Mouse (Mus musculus): ENCODE results near the gene Dab2ip.

Gene Dab2ip

GRCm38 (mm10) chr2:35654795-35655194 lies 96.7 kb downstream of the Dab2ip start:
- DNase-seq (ENCODE audit: low spot score in 2 of 2): no peak

GRCm38 (mm10) chr2:35655996-35656395 lies 97.9 kb downstream of the Dab2ip start:
- DNase-seq (ENCODE audit: low spot score in 2 of 2): no peak

GRCm38 (mm10) chr2:35658311-35658710 lies 100.2 kb downstream of the Dab2ip start:
- DNase-seq (ENCODE audit: low spot score in 2 of 2): no peak

GRCm38 (mm10) chr2:35659578-35660194 lies 101.6 kb downstream of the Dab2ip start:
- no peak for DNase-seq (ENCODE audit: low spot score in 2 of 2)

DNA sequence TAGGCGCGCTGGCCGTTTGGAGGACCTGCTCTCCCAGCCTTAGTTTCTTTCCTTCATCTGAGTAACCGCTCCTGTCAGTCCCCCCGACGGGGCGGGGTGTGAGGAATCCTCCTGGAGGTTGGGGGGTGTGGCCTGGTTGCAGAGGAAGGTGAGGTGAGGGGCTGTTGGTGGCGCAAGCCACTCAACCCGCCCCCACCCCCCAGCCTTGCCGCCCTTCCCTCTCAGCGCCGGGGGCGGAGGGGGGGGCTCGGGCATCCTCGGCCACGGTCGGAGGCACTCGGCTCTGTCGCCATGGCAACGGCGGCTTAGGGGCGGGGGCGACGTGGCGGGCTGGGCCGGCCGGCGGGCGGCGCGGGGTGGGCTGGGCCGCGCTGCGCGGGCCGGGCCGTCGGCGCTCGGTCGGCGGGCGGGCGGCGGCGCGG lies 102.9 kb downstream of the Dab2ip start:
- peak; percentile 19 to 34 for DNase-seq (ENCODE audit: low spot score in 2 of 2)

DNA sequence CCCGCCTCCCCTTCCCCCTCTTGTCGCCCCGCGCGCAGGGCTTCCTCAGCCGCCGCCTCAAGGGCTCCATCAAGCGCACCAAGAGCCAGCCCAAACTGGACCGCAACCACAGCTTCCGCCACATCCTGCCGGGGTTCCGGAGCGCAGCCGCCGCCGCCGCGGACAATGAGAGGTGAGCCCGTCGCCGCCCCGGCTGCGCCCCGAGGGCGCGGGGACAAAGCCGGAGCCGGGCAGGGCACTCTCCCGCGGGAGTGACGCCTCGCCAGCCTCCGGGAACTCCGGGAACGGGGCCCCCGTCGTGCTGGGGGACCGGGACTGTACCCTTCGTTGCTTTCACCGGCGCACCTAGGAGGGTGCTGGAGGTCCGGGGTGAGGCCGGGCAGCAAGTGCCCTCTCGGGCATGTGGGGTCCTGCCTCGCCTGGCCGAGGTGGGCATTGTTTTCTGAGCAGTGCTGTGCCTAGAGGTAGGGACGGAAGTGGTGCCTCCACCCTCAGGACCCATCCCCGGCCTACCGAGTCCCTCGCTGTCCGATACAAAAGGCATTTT lies 103.5 kb downstream of the Dab2ip start:
- peak; percentile 78 to 80 for DNase-seq (ENCODE audit: low spot score in 2 of 2)

GRCm38 (mm10) chr2:35662001-35662491 lies 104.0 kb downstream of the Dab2ip start:
- DNase-seq (ENCODE audit: low spot score in 2 of 2): no peak

- no peak for DNase-seq (ENCODE audit: low spot score in 2 of 2)
Observed at GRCm38 (mm10) chr2:35662738-35663550, 104.9 kb downstream of the Dab2ip start.

DNA sequence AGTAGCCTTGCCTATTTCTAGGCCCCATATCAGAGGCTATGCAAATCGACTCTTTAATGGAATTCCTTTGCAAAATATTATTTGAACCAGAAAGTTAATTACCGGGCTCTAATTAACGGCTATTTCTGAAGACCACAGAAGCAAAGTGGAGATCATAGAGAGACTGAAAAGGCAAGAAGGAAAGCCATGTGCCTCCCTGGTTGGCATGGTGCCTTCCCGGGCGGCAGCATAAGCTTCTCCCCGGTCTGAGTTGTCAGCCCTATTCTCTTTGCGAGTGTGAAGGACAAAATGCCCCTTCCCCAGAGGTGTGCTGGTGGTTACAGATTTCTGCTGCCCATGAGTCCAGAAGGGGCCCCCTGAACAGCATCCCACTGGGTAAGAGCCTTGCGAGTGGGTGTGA lies 109.7 kb downstream of the Dab2ip start:
- DNase-seq (ENCODE audit: low spot score in 2 of 2): no peak

DNA sequence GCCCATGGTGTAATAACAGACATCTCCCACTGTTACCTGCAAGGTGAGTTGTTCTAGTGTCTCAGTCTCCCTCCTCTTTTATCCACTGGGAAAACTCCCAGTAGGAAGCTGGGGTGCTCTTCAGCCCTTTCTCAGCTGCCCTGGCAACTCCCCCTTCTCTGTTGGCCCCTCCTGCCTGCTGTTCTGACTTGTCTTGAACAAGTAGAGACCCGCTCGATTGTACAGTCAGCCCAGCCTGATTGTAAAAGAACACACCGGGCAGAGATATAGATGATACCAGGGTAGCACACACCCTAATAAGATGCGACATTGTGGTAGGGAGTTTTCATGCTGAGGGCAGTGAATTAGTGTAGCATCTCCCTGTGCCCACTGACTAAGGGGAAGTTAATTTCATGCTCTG lies 111.2 kb downstream of the Dab2ip start:
- no peak for DNase-seq (ENCODE audit: low spot score in 2 of 2)

DNA sequence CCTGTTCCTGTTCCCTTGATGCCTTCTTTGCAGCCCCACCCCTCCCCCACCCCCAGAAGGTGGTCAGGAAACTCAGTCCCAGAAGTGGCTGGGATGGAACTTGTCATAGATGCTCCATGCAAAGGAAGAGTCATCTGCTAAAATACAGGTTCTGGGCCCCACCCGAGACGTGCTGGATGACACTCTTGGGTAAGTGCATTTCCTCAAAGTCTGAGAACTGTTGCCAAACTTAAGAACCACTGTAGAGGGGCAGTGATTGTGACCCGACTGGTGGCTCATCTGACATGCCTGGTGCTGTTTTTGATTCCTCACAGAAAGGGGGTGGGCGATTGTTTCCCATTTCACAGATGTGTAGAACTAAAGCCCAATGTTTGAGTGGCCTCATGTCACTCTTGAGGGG lies 111.7 kb downstream of the Dab2ip start:
- DNase-seq (ENCODE audit: low spot score in 2 of 2): no peak

DNA sequence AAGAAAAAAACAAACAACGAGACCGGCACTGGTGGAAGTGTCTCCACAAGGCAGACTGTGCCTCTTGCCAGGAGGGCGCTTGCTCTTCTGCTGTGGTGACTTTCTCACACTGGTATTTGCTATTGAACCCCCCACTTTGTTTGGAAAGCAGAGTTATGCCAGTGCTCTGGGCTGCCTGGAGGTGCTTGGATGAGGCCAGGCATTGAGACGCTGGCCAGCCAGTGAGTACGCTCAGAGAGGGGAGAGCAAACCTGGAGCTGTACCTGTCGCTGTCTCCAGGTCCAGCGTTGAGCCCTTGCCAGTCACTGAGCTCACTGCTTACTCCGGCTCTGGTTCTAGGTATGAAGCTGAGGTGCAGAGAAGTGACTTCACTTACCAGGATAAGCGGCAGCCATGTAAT lies 112.2 kb downstream of the Dab2ip start:
- no peak for DNase-seq (ENCODE audit: low spot score in 2 of 2)

- no peak for DNase-seq (ENCODE audit: low spot score in 2 of 2)
Observed at GRCm38 (mm10) chr2:35671980-35672910, 114.2 kb downstream of the Dab2ip start.

DNA sequence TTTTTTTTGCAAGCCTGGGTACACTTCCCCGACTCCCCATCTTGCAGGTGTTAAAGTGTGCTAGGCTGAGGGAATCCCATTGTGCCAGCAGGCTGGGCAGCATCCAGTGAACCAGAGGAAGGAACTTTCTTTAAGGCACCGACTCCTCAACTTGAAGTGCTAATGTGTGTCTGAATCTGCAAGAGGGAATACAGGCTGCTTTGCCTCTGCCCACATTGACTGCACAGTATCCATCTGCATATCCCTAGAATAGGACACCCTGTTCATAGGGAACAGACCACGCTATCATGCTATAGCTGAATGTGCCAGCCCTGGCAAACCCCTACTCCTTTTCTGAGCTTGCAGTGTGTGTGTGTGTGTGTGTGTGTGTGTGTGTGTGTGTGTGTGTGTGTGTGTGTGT lies 115.1 kb downstream of the Dab2ip start:
- DNase-seq (ENCODE audit: low spot score in 2 of 2): no peak

GRCm38 (mm10) chr2:35673986-35674385 lies 115.9 kb downstream of the Dab2ip start:
- DNase-seq (ENCODE audit: low spot score in 2 of 2): no peak

DNA sequence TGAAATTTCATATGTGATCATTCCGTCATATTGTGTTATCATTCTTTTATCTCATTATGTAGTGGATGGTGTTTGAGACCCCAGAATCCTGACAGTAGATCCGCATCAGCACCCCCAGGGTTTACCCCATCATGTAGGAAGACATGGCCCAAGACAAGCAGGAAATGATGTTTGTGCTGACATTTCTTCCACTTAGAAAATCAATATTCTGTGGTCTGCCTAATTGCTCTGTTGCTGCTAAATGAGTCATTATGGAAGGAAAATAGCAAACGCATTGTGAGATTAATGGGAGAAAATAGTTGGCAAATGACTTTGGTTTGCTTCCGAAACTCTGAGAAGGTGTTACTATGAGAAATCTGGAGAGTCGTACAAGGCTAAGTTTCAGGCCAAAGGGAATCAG lies 116.4 kb downstream of the Dab2ip start:
- DNase-seq (ENCODE audit: low spot score in 2 of 2): no peak

- DNase-seq (ENCODE audit: low spot score in 2 of 2): no peak
Observed at GRCm38 (mm10) chr2:35676075-35676665, 118.1 kb downstream of the Dab2ip start.

DNA sequence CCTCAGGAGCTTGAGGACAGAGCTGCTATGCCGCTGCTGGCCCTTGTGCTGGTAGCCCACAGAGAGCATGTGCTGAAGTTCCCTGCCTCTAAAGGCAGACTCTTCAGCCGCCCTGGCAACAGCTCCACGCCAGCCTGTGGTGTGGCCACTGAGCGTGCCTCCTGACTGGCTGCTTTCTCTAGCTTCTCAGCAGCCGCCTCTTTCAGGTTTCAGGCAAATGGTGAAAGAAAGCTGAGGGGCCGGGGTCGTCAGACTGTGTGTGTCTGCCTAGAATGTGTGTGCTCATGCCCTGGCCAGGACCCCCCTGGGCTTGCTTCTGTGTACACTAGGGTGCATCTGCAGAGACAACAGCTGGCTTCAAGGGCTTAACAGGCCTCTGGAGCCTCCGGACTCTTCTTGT lies 119.8 kb downstream of the Dab2ip start:
- no peak for DNase-seq (ENCODE audit: low spot score in 2 of 2)

DNA sequence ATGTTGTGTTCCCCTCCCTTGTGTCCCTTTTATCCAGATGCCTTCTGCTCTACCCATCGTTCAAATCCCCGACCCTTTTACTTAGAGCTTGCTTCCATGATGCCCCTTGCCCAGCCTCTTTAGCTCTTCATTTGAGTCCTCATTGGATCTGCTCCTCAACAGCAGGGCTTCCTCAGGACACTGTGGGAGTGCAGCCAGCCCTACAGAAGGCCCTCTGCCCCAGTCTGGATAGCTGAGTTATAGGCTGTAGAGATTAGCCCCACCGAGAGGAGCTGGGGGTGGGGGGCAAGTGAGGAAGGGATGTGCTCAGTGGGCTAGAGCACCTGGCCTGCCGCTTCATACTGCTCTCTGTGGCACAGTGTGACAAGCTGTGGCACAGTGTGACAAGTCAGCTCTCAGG lies 120.4 kb downstream of the Dab2ip start:
- no peak for DNase-seq (ENCODE audit: low spot score in 2 of 2)

GRCm38 (mm10) chr2:35679812-35680672 lies 122.0 kb downstream of the Dab2ip start:
- peak; percentile 50 to 60 for DNase-seq (ENCODE audit: low spot score in 2 of 2)
